Mouse (Mus musculus): Measurements from ENCODE around the gene Akap13.

DNA sequence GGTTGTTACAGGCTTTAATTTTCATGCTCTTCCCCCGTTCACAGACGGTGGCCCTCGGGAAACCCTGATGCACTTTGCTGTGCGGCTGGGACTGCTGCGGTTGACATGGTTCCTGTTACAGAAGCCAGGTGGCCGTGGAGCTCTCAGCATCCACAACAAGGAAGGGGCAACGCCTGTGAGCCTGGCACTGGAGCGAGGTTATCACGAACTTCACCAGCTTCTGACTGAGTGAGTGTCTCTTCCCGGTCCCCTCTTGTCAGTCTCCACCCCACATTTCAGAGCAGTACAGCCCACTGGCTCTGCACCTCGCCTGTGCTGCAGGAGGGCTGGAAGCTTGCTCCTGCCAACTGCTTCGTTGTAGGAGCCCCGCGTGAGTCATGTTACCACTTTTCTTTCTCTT is 130.8 kb downstream of the Akap13 start:
- TF ChIP-seq POLR2A (IDR thresholded peaks at IDR 0.05; ENCODE audit: extremely low read depth, insufficient read depth, low read length) (no peak), CTCF (IDR thresholded peaks at IDR 0.05; ENCODE audit: low read depth, low read length) (no peak)
